Mouse (Mus musculus) brain, embryonic 14.5 days (tissue): ENCODE results near the gene Cdc42bpa.

Experiments used
- CTCF ChIP-seq: fragments of 200-500 bp; IDR thresholded peaks from 2 replicates; pipeline ENCODE4 v1.5.1; 2012; ENCODE audit warnings: inconsistent platforms, mild to moderate bottlenecking, moderate library complexity, borderline replicate concordance; ENCODE audit not compliant: insufficient read depth, insufficient read length; ENCODE audit errors: extremely low read depth
- POLR2A ChIP-seq: fragments of 200-500 bp; IDR thresholded peaks from 2 replicates; pipeline ENCODE4 v1.6.1; 2012; ENCODE audit warnings: mild to moderate bottlenecking, inconsistent platforms, borderline replicate concordance; ENCODE audit not compliant: poor library complexity, insufficient read depth, insufficient read length, severe bottlenecking; ENCODE audit errors: extremely low read depth

DNA sequence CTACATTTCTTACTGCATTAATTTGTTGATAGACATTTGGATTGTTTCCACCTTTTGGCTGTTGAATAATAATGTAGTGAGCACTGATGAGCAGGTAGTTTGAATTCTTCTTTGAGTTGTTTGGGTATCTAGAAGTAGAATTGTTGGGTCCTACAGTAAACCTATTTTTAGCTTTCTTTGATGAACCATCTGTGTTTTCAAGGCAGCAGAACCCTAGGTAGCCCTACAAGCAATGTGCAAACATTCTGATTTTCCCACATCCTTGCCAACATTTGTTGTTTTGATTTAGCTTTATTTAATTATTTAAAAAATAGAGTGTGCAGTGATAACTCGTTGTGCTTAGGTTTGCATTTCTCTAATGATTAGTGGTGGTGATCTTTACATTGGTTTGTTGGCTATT is 32.0 kb downstream of the Cdc42bpa start:
- TF ChIP-seq POLR2A (no peak), CTCF (no peak)
